Mouse (Mus musculus) macrophage (primary cell): Measurements from ENCODE around the gene Iffo2. TPM values are rescaled to one million over a fixed set of nuclear protein-coding genes. Genes with fewer than 3 reads are reported as not detected.

ENCODE experiments used
- H3K27ac ChIP-seq: fragments of 350-480 bp; formaldehyde crosslinking; 2 replicates; pipeline ENCODE4 v1.9.0; 2021
- H3K36me3 ChIP-seq: fragments of 350-480 bp; formaldehyde crosslinking; 2 replicates; pipeline ENCODE4 v1.9.0; 2021; ENCODE audit errors: inconsistent target
- H3K4me3 ChIP-seq: fragments of 350-480 bp; formaldehyde crosslinking; 2 replicates; pipeline ENCODE4 v1.9.0; 2021; ENCODE audit errors: inconsistent target
- H3K79me2 ChIP-seq: fragments of 350-480 bp; formaldehyde crosslinking; 2 replicates; pipeline ENCODE4 v1.9.0; 2021; ENCODE audit errors: inconsistent target
- WGBS: methylation state at CpG from one replicate; pipeline ENCODE4 v1.1.7; 2026; ENCODE audit warnings: inconsistent platforms; ENCODE audit not compliant: missing documents; 5-methylcytosine and 5-hydroxymethylcytosine counted together
- polyA plus RNA-seq: library from polyadenylated mRNA; stranded (reverse); fragments of 250-400 nt; gene quantifications from 3 replicates; pipeline ENCODE4 v1.2.4, GENCODE M21; 2018; ENCODE audit warnings: inconsistent platforms

The Iffo2 gene
- polyA plus RNA-seq, 1 experiment from 2014 or later = 8.4 TPM

- H3K4me3 ChIP-seq = peak overlapping the region; percentile 77
- peak overlapping the region; percentile 83 for H3K27ac ChIP-seq
- peaks cover 46% of the 10 kb centered on the region for H3K79me2 ChIP-seq
- peaks cover 20% of the 10 kb centered on the region; the same call in 1 of the 2 replicates for H3K36me3 ChIP-seq
- WGBS = 33% methylated on average over 3 of the region's 3 CpGs
Measured at GRCm38 (mm10) chr4:139617001-139617364, 86.6 kb downstream of the Iffo2 start.

- Histone ChIP-seq H3K36me3 (no peaks in the 10 kb centered on the region; the same call in 1 of the 2 replicates), H3K79me2 (peaks cover 18% of the 10 kb centered on the region), H3K27ac (no peak overlapping the region), H3K4me3 (no peak overlapping the region)
- WGBS = 87% methylated on average over 6 of the region's 6 CpGs
Measured at GRCm38 (mm10) chr4:139619765-139620164, 89.4 kb downstream of the Iffo2 start.

- H3K79me2 ChIP-seq = no peaks in the 10 kb centered on the region; the same call in 1 of the 2 replicates
- H3K27ac ChIP-seq = peak within 1 kb of the TSS; percentile 91
- WGBS = 2% methylated on average over 35 of the region's 38 CpGs
- no peaks in the 10 kb centered on the region for H3K36me3 ChIP-seq
- peak within 1 kb of the TSS; percentile 87 for H3K4me3 ChIP-seq
Measured at GRCm38 (mm10) chr4:139622373-139623282, 92.3 kb downstream of the Iffo2 start, which contains the start of gene Aldh4a1. TSS of gene Aldh4a1 (plus strand) at chr4:139622866.

GRCm38 (mm10) chr4:139623434-139624115 is 93.2 kb downstream of the Iffo2 start:
- WGBS = 19% methylated on average over 21 of the region's 21 CpGs
- Histone ChIP-seq H3K79me2 (no peaks in the 10 kb centered on the region), H3K4me3 (peak overlapping the region; percentile 87), H3K36me3 (no peaks in the 10 kb centered on the region), H3K27ac (peak overlapping the region; percentile 91)

GRCm38 (mm10) chr4:139624116-139624489 is 93.8 kb downstream of the Iffo2 start:
- no peak overlapping the region for H3K4me3 ChIP-seq

DNA sequence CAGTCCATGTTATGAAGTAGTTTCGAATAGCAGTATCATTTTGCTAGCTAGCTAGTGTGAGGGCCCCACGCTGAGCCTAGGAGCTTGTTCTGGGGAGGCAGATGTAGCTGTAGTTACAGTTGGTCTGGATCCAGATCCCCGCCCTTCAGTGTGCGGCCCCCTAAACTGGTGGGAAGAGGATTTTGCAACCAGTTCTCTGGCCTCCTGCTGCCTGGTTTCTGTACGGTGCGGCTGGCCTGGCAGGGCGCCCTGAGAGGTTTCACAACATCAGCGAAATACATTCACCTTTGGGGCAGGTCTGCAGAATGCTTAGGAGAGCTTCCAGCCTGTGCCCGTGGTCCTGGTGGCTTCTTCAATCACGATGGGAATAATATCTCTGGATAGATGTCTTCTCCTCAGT is 94.4 kb downstream of the Iffo2 start:
- H3K4me3 ChIP-seq = no peak overlapping the region
- H3K79me2 ChIP-seq = no peaks in the 10 kb centered on the region
- WGBS = 40% methylated on average over 10 of the region's 10 CpGs
- no peaks in the 10 kb centered on the region for H3K36me3 ChIP-seq
- H3K27ac ChIP-seq = no peak overlapping the region

More at GRCm38 (mm10) chr4:139624116-139624489, 93.8 kb downstream of the Iffo2 start:
- WGBS = 76% methylated on average over 5 of the region's 5 CpGs
- no peaks in the 10 kb centered on the region for H3K36me3 ChIP-seq
- no peak overlapping the region for H3K27ac ChIP-seq
- H3K79me2 ChIP-seq = no peaks in the 10 kb centered on the region

GRCm38 (mm10) chr4:139627361-139627760 is 97.0 kb downstream of the Iffo2 start:
- Histone ChIP-seq H3K79me2 (no peaks in the 10 kb centered on the region), H3K4me3 (no peak overlapping the region), H3K36me3 (no peaks in the 10 kb centered on the region), H3K27ac (no peak overlapping the region)
- WGBS = 94% methylated on average over 11 of the region's 11 CpGs

DNA sequence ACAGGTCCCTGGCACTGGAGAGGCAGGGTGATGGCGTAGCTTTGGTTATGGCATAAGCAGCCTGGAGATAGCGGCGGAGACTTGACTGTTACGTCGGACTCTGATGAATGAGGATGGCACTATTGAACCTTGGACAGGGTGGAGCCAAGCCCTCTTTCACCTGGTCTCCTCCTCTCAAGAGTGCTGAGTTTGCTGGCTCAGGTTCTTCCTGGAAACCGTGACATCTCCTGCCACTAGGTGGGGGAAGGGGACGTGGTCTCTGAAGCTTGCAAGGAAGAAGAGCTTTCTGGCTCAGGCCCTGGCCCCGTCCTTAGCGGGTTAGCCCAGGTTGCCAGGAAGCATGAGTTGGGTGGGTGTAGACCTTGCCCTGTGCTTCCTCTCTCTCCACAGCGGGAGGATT is 99.8 kb downstream of the Iffo2 start:
- Histone ChIP-seq H3K36me3 (no peaks in the 10 kb centered on the region), H3K79me2 (no peaks in the 10 kb centered on the region), H3K4me3 (no peak overlapping the region), H3K27ac (no peak overlapping the region)
- 89% methylated on average over 10 of the region's 10 CpGs for WGBS

DNA sequence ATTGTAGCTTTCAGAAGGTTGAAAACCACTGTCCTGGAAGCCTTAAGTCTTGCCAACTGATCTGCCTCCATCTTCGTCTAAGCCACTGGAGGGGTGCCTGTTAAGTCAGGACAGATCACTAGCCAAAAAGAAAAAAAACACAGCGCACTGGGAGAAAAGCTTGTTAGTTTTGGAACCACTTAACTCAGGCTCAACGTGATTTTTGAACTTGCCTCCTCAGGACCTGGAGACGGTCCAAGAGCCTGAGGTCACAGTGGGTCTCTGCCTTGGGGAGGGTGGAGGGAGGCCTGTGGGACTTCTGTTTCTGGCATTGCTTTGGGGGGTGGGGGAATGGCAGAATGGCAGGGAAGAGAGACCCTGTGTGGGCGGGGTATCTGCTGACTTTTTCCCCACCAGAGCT is 100.8 kb downstream of the Iffo2 start:
- Histone ChIP-seq H3K79me2 (no peaks in the 10 kb centered on the region), H3K27ac (no peak overlapping the region), H3K4me3 (no peak overlapping the region), H3K36me3 (no peaks in the 10 kb centered on the region)
- 77% methylated on average over 5 of the region's 5 CpGs for WGBS

GRCm38 (mm10) chr4:139631569-139632253 is 101.4 kb downstream of the Iffo2 start:
- 97% methylated on average over 7 of the region's 7 CpGs for whole genome bisulfite sequencing
- H3K27ac ChIP-seq = no peak overlapping the region
- H3K36me3 ChIP-seq = no peaks in the 10 kb centered on the region

DNA sequence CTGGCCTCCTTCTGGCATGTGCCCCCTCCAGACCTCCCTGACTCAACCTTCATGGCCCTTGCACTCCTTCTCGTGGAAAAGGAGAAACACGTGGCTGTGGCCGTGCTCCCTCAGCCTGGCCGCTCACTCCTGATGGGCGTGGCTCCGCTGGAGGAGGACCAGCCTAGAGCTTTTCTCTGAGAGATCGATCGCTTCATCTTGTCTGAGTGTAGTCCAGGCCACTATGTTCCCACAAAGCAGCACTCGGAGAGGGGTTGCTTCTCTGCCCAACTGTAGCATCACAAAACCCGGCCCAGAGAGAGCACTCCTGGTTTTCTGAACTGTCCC is 101.9 kb downstream of the Iffo2 start:
- H3K36me3 ChIP-seq = no peaks in the 10 kb centered on the region
- no peak overlapping the region for H3K27ac ChIP-seq
- no peak overlapping the region for H3K4me3 ChIP-seq
- H3K79me2 ChIP-seq = no peaks in the 10 kb centered on the region
- 88% methylated on average over 10 of the region's 10 CpGs for WGBS

More at GRCm38 (mm10) chr4:139631569-139632253, 101.4 kb downstream of the Iffo2 start:
- no peak overlapping the region for H3K4me3 ChIP-seq
- no peaks in the 10 kb centered on the region for H3K79me2 ChIP-seq

GRCm38 (mm10) chr4:139636373-139636772 is 106.0 kb downstream of the Iffo2 start:
- no peak overlapping the region for H3K4me3 ChIP-seq
- 36% methylated on average over 7 of the region's 7 CpGs for WGBS
- no peak overlapping the region for H3K27ac ChIP-seq
- no peaks in the 10 kb centered on the region for H3K79me2 ChIP-seq
- H3K36me3 ChIP-seq = no peaks in the 10 kb centered on the region

DNA sequence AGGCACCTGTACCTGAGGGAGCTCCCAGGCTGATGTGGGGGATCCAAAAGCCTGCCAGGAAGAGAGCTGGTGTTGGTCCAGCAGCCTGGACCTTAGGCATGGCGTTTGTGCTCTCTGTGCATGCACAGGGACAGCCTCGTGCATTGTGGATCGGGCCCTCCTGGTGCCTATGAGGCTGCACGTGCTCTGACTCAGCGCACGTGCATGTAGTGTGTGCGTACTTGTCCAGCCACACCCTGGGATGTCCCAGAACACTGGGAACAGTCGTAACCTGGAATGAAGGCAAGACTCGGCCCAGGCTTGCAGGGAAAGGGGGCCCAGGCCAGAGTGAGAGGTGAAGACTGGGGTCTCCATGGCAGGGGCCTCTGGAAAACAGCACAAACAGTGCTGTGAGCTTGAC is 107.5 kb downstream of the Iffo2 start:
- Histone ChIP-seq H3K79me2 (no peaks in the 10 kb centered on the region), H3K27ac (no peak overlapping the region), H3K4me3 (no peak overlapping the region), H3K36me3 (no peaks in the 10 kb centered on the region)
- WGBS = 88% methylated on average over 9 of the region's 9 CpGs

- no peaks in the 10 kb centered on the region for H3K36me3 ChIP-seq
- 94% methylated on average over 16 of the region's 16 CpGs for WGBS
Measured at GRCm38 (mm10) chr4:139638356-139638755, 108.0 kb downstream of the Iffo2 start.

DNA sequence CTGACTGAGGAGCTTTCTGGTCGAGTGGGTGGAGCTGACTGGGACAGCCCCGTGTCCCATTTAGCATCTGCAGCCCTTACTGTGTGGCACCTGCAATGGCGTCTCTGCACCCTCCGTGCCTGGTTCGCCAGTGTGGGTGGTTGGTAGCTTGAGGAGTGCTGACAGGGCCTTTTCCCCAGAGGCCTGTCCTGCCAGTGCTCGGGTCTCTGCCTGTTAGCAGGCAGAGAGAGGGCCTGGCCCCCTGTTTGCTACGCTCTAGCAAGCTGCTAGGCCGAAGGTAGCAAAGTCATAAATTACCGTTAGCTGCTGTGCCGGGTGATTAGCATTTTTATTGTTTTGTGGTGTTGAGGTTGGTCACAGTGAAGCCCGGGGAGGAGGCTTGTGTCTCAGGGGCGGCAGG is 109.5 kb downstream of the Iffo2 start:
- Histone ChIP-seq H3K36me3 (no peaks in the 10 kb centered on the region), H3K79me2 (no peaks in the 10 kb centered on the region), H3K4me3 (no peak overlapping the region), H3K27ac (no peak overlapping the region)
- 65% methylated on average over 12 of the region's 12 CpGs for WGBS

More at GRCm38 (mm10) chr4:139638356-139638755, 108.0 kb downstream of the Iffo2 start:
- H3K27ac ChIP-seq = no peak overlapping the region
- H3K79me2 ChIP-seq = no peaks in the 10 kb centered on the region
- no peak overlapping the region for H3K4me3 ChIP-seq
